Mouse (Mus musculus): ENCODE measurements around the gene Serpinb1b. TPM values are rescaled to one million over a fixed set of nuclear protein-coding genes. Genes with fewer than 3 reads are reported as not detected.
A peak's percentile ranks its signal among the peaks of the same experiment; 100 is the strongest.

Gene Serpinb1b
- polyA plus RNA-seq, 1 experiment: not detected

- Histone ChIP-seq H3K9me3 (replicated peaks; ENCODE audit: control insufficient read depth, insufficient read depth, low read length, poor library complexity, severe bottlenecking) (no peaks in the 10 kb centered on the region), H3K9ac (ENCODE audit: low read depth, poor library complexity, severe bottlenecking) (no peak overlapping the region), H3K27me3 (ENCODE audit: control insufficient read depth, insufficient read depth, low read length, poor library complexity, severe bottlenecking) (no peaks in the 10 kb centered on the region), H3K4me3 (ENCODE audit: low read depth, low read length) (no peak overlapping the region), H3K27ac (ENCODE audit: insufficient read depth, low read length) (no peak overlapping the region), H3K4me1 (ENCODE audit: control insufficient read depth, insufficient read depth, low read length) (no peaks in the 10 kb centered on the region), H3K36me3 (ENCODE audit: control insufficient read depth, insufficient read depth, low read length, poor library complexity, severe bottlenecking) (no peaks in the 10 kb centered on the region)
- TF ChIP-seq POLR2A (IDR thresholded peaks at IDR 0.05; ENCODE audit: insufficient read depth, low read length) (no peak), CTCF (IDR thresholded peaks at IDR 0.05; ENCODE audit: low read depth, low read length) (peak; percentile 59), EP300 (IDR thresholded peaks at IDR 0.05; ENCODE audit: insufficient read depth, low read depth, low read length) (no peak)
Measured at GRCm38 (mm10) chr13:33074029-33074428, 4.3 kb upstream of the Serpinb1b start.

- Histone ChIP-seq H3K27ac (ENCODE audit: insufficient read depth, low read length) (no peak overlapping the region), H3K36me3 (ENCODE audit: control insufficient read depth, insufficient read depth, low read length, poor library complexity, severe bottlenecking) (no peaks in the 10 kb centered on the region), H3K4me1 (ENCODE audit: control insufficient read depth, insufficient read depth, low read length) (no peaks in the 10 kb centered on the region), H3K4me3 (ENCODE audit: low read depth, low read length) (no peak overlapping the region), H3K9ac (ENCODE audit: low read depth, poor library complexity, severe bottlenecking) (no peak overlapping the region), H3K27me3 (ENCODE audit: control insufficient read depth, insufficient read depth, low read length, poor library complexity, severe bottlenecking) (no peaks in the 10 kb centered on the region), H3K9me3 (replicated peaks; ENCODE audit: control insufficient read depth, insufficient read depth, low read length, poor library complexity, severe bottlenecking) (no peaks in the 10 kb centered on the region)
- TF ChIP-seq EP300 (IDR thresholded peaks at IDR 0.05; ENCODE audit: insufficient read depth, low read depth, low read length): no peak
- no peak for TF ChIP-seq POLR2A (IDR thresholded peaks at IDR 0.05; ENCODE audit: insufficient read depth, low read length)
Measured at GRCm38 (mm10) chr13:33076247-33076646, 2.1 kb upstream of the Serpinb1b start.

- H3K4me3 ChIP-seq (ENCODE audit: low read depth, low read length): no peak overlapping the region
- H3K9me3 ChIP-seq (replicated peaks; ENCODE audit: control insufficient read depth, insufficient read depth, low read length, poor library complexity, severe bottlenecking): no peaks in the 10 kb centered on the region
- H3K27me3 ChIP-seq (ENCODE audit: control insufficient read depth, insufficient read depth, low read length, poor library complexity, severe bottlenecking): no peaks in the 10 kb centered on the region
- no peaks in the 10 kb centered on the region for H3K4me1 ChIP-seq (ENCODE audit: control insufficient read depth, insufficient read depth, low read length)
- H3K36me3 ChIP-seq (ENCODE audit: control insufficient read depth, insufficient read depth, low read length, poor library complexity, severe bottlenecking): no peaks in the 10 kb centered on the region
- no peak for TF ChIP-seq EP300 (IDR thresholded peaks at IDR 0.05; ENCODE audit: insufficient read depth, low read depth, low read length)
- no peak for TF ChIP-seq POLR2A (IDR thresholded peaks at IDR 0.05; ENCODE audit: insufficient read depth, low read length)
- TF ChIP-seq CTCF (IDR thresholded peaks at IDR 0.05; ENCODE audit: low read depth, low read length): no peak
- no peak overlapping the region for H3K27ac ChIP-seq (ENCODE audit: insufficient read depth, low read length)
- no peak overlapping the region for H3K9ac ChIP-seq (ENCODE audit: low read depth, poor library complexity, severe bottlenecking)
Measured at GRCm38 (mm10) chr13:33077026-33077685, 1.2 kb upstream of the Serpinb1b start.

DNA sequence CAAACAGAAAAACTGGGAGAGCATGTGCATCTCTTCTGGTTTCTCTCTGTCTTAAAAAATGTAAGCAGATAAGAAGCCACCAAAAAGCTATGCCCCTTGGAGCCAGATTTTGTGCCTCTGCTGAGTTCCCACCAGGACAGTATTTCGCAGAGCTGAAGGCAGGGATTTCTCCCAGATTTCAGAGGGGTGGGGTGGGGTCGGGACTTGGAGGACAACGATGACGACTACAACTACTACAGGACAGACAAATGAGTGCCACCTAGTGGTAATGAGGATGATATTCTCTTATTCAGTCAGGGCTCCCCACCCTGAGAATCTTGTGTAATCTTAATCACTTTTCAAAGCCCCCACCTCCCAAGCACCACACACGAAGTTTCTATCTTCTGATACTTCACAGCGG is 1.0 kb downstream of the Serpinb1b start:
- H3K27me3 ChIP-seq (ENCODE audit: control insufficient read depth, insufficient read depth, low read length, poor library complexity, severe bottlenecking): no peaks in the 10 kb centered on the region
- H3K9ac ChIP-seq (ENCODE audit: low read depth, poor library complexity, severe bottlenecking): no peak overlapping the region
- H3K36me3 ChIP-seq (ENCODE audit: control insufficient read depth, insufficient read depth, low read length, poor library complexity, severe bottlenecking): no peaks in the 10 kb centered on the region
- TF ChIP-seq POLR2A (IDR thresholded peaks at IDR 0.05; ENCODE audit: insufficient read depth, low read length) (no peak), CTCF (IDR thresholded peaks at IDR 0.05; ENCODE audit: low read depth, low read length) (peak; percentile 17)
- H3K4me3 ChIP-seq (ENCODE audit: low read depth, low read length): no peak overlapping the region
- H3K4me1 ChIP-seq (ENCODE audit: control insufficient read depth, insufficient read depth, low read length): no peaks in the 10 kb centered on the region
- no peak overlapping the region for H3K27ac ChIP-seq (ENCODE audit: insufficient read depth, low read length)
- H3K9me3 ChIP-seq (replicated peaks; ENCODE audit: control insufficient read depth, insufficient read depth, low read length, poor library complexity, severe bottlenecking): no peaks in the 10 kb centered on the region

GRCm38 (mm10) chr13:33080356-33080755 is 2.0 kb downstream of the Serpinb1b start:
- Histone ChIP-seq H3K4me1 (ENCODE audit: control insufficient read depth, insufficient read depth, low read length) (no peaks in the 10 kb centered on the region), H3K27ac (ENCODE audit: insufficient read depth, low read length) (no peak overlapping the region), H3K9me3 (replicated peaks; ENCODE audit: control insufficient read depth, insufficient read depth, low read length, poor library complexity, severe bottlenecking) (no peaks in the 10 kb centered on the region), H3K4me3 (ENCODE audit: low read depth, low read length) (no peak overlapping the region), H3K27me3 (ENCODE audit: control insufficient read depth, insufficient read depth, low read length, poor library complexity, severe bottlenecking) (no peaks in the 10 kb centered on the region), H3K36me3 (ENCODE audit: control insufficient read depth, insufficient read depth, low read length, poor library complexity, severe bottlenecking) (no peaks in the 10 kb centered on the region), H3K9ac (ENCODE audit: low read depth, poor library complexity, severe bottlenecking) (no peak overlapping the region)
- TF ChIP-seq CTCF (IDR thresholded peaks at IDR 0.05; ENCODE audit: low read depth, low read length) (peak; percentile 53), EP300 (IDR thresholded peaks at IDR 0.05; ENCODE audit: insufficient read depth, low read depth, low read length) (no peak)

GRCm38 (mm10) chr13:33083834-33084233 is 5.5 kb downstream of the Serpinb1b start:
- no peak overlapping the region for H3K4me3 ChIP-seq (ENCODE audit: low read depth, low read length)
- H3K4me1 ChIP-seq (ENCODE audit: control insufficient read depth, insufficient read depth, low read length): no peaks in the 10 kb centered on the region
- no peak overlapping the region for H3K9ac ChIP-seq (ENCODE audit: low read depth, poor library complexity, severe bottlenecking)
- no peaks in the 10 kb centered on the region for H3K9me3 ChIP-seq (replicated peaks; ENCODE audit: control insufficient read depth, insufficient read depth, low read length, poor library complexity, severe bottlenecking)
- TF ChIP-seq EP300 (IDR thresholded peaks at IDR 0.05; ENCODE audit: insufficient read depth, low read depth, low read length) (no peak), POLR2A (IDR thresholded peaks at IDR 0.05; ENCODE audit: insufficient read depth, low read length) (no peak), CTCF (IDR thresholded peaks at IDR 0.05; ENCODE audit: low read depth, low read length) (no peak)
- no peaks in the 10 kb centered on the region for H3K27me3 ChIP-seq (ENCODE audit: control insufficient read depth, insufficient read depth, low read length, poor library complexity, severe bottlenecking)
- no peaks in the 10 kb centered on the region for H3K36me3 ChIP-seq (ENCODE audit: control insufficient read depth, insufficient read depth, low read length, poor library complexity, severe bottlenecking)
- no peak overlapping the region for H3K27ac ChIP-seq (ENCODE audit: insufficient read depth, low read length)
